Mouse (Mus musculus) fibroblast of lung, adult 2 months (primary cell): ENCODE measurements around the gene Tnpo1.
"Not testable (repeated sequence)": the region's sequence is repeated elsewhere in the genome, so short reads cannot be mapped to it uniquely, and the experiment has no call there.

Experiments used
- DNase-seq: peaks from one replicate; pipeline ENCODE4 v3.0.0-alpha.2; 2011; ENCODE audit warnings: low read depth

The Tnpo1 gene

GRCm38 (mm10) chr13:98817766-98818165 lies 108.4 kb downstream of the Tnpo1 start:
- no peak for DNase-seq

GRCm38 (mm10) chr13:98816981-98817660 lies 109.1 kb downstream of the Tnpo1 start:
- not testable (repeated sequence) for DNase-seq

- DNase-seq, result no peak
These were observed 109.6 kb downstream of the Tnpo1 start for GRCm38 (mm10) chr13:98816571-98816970.

GRCm38 (mm10) chr13:98815147-98815785 lies 110.9 kb downstream of the Tnpo1 start, which contains the start of gene Fcho2:
Gene Fcho2 (minus strand): TSS chr13:98815449.
- DNase-seq, result peak; percentile 97

- peak; percentile 24 for DNase-seq
These were observed 111.7 kb downstream of the Tnpo1 start for GRCm38 (mm10) chr13:98814275-98815040.

GRCm38 (mm10) chr13:98813596-98814274 lies 112.4 kb downstream of the Tnpo1 start:
- DNase-seq, result no peak

- DNase-seq, result no peak
These were observed 113.0 kb downstream of the Tnpo1 start for GRCm38 (mm10) chr13:98813167-98813566.

- DNase-seq, result no peak
These were observed 113.9 kb downstream of the Tnpo1 start for GRCm38 (mm10) chr13:98812285-98812684.

- DNase-seq, result no peak
These were observed 116.0 kb downstream of the Tnpo1 start for GRCm38 (mm10) chr13:98810143-98810542.

- no peak for DNase-seq
These were observed 117.1 kb downstream of the Tnpo1 start for GRCm38 (mm10) chr13:98809087-98809486.

- DNase-seq, result no peak
These were observed 121.7 kb downstream of the Tnpo1 start for GRCm38 (mm10) chr13:98804480-98804879.

GRCm38 (mm10) chr13:98803699-98804098 lies 122.5 kb downstream of the Tnpo1 start:
- no peak for DNase-seq

GRCm38 (mm10) chr13:98802957-98803356 lies 123.2 kb downstream of the Tnpo1 start:
- no peak for DNase-seq

GRCm38 (mm10) chr13:98795511-98795910 lies 130.7 kb downstream of the Tnpo1 start:
- no peak for DNase-seq

GRCm38 (mm10) chr13:98792864-98793263 lies 133.3 kb downstream of the Tnpo1 start:
- no peak for DNase-seq

- no peak for DNase-seq
These were observed 134.5 kb downstream of the Tnpo1 start for GRCm38 (mm10) chr13:98791693-98792092.
